Mouse (Mus musculus): ENCODE measurements around the gene Ahnak2. TPM values are rescaled to one million over a fixed set of nuclear protein-coding genes. Genes with fewer than 3 reads are reported as not detected.
"Not testable (repeated sequence)": the region's sequence is repeated elsewhere in the genome, so short reads cannot be mapped to it uniquely, and the experiment has no call there.

Gene Ahnak2
- total RNA-seq, 2 experiments from 2014 or later: 14.1 to 20.2 TPM

- intact Hi-C loops (cut with DNase I): no loop called here
- no peak for DNase-seq
These were observed 20.2 kb upstream of the Ahnak2 start for GRCm38 (mm10) chr12:112822676-112823075.

GRCm38 (mm10) chr12:112821974-112822373 lies 19.5 kb upstream of the Ahnak2 start:
- DNase-seq: no peak
- intact Hi-C loops (cut with DNase I): no loop called here

DNA sequence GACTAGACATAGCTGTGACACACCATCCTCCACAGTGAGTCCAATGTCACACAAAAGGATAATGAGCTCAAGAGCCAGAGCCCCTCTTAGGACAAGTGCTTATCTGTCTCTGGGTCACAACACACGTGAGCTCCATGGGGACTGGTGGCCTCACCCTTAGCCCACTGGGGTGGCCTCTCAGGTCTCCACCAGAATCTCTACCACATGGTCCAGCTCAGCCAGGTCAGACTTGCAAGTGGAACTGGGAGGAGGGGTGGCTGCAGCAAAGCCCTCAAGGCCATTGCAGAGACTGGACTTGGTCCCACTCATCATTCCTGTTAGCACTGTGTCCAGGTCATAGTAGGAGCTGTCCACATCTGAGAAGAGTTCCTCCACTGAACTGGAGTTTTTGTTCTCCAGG lies 18.8 kb upstream of the Ahnak2 start:
- no peak for DNase-seq
- intact Hi-C loops (cut with DNase I): no loop called here

DNA sequence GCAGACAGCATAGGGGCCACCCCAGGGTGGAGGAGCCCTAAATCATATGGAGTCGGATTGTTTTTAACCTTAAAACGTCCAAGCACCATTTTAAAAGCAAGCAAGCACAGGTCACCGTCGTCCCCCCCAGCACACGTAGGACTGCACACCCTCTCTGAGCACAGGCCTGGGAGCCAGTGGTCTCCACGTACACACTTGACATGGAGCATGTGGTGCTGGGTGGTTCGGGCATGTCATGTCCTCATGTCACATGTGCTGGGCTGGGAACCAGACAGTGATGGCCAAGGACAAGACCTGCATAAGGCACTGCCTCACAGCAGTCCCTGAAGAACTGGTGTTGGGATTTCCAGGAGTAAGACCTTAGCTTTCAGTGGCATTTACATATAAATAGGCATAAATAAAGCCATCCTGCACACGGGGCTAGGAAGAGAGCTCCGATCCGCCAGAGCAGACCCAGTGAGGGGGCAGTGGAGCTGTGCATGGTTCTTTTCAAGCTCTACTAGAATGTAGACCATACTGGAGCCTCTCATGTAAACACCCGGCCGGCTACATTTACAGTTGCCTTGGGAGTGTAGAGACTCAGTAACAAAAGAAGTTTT lies 18.0 kb upstream of the Ahnak2 start:
- DNase-seq: no peak
- intact Hi-C loops (cut with DNase I): no loop called here

DNA sequence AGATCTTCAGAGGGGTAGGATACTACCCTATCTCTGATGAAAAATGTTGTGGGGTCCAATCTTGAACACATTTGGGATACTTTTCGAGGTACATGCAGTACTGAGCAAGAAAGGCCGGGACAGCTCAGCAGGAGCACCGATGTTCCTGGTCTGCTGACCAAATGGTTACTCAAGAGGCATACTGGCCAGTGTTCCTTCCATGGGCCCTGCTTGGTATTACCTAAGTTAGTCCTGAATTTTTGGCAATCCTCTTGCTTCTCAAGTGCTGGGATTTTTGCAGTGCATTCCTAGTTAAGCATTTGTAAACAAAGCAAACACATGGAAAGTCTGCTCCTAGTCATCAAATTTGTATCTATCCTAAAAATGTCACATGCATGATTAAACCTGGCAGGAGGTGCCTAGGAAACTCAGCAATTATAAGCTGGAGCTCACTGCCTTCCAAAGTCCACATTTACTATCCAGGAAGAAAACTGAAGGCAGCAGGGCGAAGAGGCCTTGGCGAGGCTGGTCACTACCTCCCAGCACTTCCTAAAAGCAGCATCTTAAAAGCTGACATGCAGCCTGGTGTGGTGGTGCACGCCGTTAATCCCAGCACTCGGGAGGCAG lies 16.7 kb upstream of the Ahnak2 start:
- DNase-seq: no peak
- intact Hi-C loops (cut with DNase I): no loop called here

- intact Hi-C loops (cut with DNase I): loop anchor here (1.0 kb wide), 1 partner anchor 26 kb away; no protein-coding TSS in a partner anchor
- not testable (repeated sequence) for DNase-seq
These were observed 14.4 kb upstream of the Ahnak2 start for GRCm38 (mm10) chr12:112816866-112817265.

- intact Hi-C loops (cut with DNase I): loop anchor here (1.0 kb wide), 1 partner anchor 27 kb away; no protein-coding TSS in a partner anchor
- DNase-seq: peak; percentile 54 to 58
These were observed 13.8 kb upstream of the Ahnak2 start for GRCm38 (mm10) chr12:112816294-112816693.

DNA sequence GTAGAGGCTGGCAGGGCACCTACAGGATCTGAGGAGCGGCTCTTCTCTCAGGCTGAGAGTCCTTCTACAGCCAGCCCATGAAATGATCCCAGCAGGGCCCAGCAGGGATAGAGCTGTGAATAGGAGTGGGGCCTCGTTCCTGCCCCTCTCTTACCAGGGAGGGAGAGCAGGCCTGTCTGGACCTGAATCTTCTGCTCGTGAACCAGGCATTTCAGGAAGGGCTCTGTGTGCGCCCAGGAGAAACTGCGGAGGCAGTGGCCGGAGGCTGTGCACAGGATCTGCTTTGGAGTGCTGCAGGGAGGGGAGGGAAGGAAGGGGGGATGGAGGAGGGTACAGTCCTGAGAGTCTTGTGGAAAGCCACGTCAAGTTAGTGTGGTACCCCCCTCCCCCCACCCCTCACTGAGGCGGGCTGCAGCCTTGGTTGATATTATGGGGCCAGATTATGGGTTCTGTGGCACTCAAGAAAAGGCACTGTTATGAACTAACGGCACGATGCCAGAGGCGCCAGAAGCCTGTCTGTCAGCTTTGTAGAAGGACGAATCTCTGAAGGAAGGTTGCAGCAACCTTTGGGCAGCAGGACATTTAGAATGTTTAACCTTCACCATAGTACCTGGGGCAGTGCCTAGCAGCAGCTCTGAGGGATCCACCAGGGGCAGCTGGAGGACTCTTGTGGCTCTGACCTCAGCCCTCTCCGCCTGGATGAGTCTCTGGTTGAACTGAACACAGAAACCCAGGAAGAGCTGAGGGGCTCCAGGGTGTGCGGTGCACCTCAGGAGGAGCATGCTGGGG lies 12.4 kb upstream of the Ahnak2 start:
- intact Hi-C loops (cut with DNase I): no loop called here
- no peak for DNase-seq

DNA sequence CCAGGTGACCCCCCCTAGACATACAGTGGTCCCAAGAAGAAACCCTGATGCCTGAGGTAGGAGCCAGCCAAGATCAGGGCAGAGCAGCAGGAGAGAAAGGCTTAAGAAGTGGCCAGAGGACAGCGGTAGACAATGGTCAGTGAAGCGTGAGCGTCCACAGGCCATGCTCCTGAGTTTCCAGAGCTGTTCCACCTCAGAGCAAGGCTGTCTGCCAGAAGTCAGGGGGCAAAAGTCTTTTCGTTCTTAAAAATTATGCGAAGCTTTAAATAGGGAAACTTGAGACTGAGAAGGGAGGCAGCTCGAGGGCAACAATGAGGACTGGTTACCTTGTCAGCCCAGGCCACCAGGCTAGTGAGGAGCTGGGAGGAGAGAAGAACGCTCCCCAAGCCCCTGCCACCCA lies 10.9 kb upstream of the Ahnak2 start:
- intact Hi-C loops (cut with DNase I): no loop called here
- DNase-seq: no peak

GRCm38 (mm10) chr12:112810092-112810885 lies 7.8 kb upstream of the Ahnak2 start:
- intact Hi-C loops (cut with DNase I): no loop called here
- DNase-seq: no peak

DNA sequence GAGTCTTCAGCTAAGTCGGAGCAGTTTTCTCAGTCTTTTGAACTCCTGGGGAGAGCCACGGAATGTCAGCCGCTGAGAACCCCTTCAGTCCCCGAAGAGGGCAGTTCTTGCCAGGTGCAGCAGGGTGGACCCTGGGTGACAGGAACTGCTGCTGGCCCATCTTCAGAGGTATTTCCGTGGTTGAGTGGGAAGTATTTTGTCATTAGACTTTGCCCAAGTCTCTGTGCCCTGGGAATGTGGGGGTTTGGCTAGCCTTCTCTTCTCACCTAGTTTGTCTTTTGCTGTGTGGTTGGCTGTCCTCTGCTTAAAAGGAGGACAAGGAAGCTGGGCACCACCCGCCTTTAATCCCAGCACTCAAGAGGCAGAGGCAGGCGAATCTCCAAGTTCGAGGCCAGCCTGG lies 7.2 kb upstream of the Ahnak2 start:
- intact Hi-C loops (cut with DNase I): loop anchor here (2.0 kb wide), 1 partner anchor 19 kb away; the partner anchor contains the start of gene Cdca4
- DNase-seq: no peak

GRCm38 (mm10) chr12:112808587-112809364 lies 6.3 kb upstream of the Ahnak2 start, which contains the start of gene Clba1:
Gene Clba1, plus strand, starts transcription at chr12:112808937.
- intact Hi-C loops (cut with DNase I): loop anchor here (2.0 kb wide), 1 partner anchor 20 kb away; the partner anchor contains the start of gene Cdca4
- DNase-seq: peak; percentile 92

GRCm38 (mm10) chr12:112808212-112808586 lies 5.7 kb upstream of the Ahnak2 start:
- intact Hi-C loops (cut with DNase I): loop anchor here (2.0 kb wide), 1 partner anchor 21 kb away; the partner anchor contains the start of gene Cdca4

DNA sequence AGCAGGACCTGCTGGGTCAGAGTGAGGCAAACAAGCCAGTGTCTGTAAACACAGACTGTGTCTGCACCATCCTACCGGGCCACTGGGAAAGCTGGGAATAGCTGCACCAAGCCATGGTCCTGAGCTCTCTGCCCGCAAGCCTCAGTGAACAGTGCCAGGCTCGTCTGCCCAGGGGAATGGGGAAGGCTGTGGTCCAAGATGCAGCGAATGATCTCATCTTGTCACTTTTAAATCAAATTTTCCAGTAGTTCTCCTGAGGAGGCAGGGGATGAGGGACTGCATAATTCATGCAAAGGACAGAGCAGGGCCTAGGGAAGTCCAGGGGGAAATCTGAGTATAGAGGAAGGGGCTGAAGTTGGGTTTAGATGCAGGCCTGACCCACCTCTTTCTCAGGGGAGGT lies 5.3 kb upstream of the Ahnak2 start:
- intact Hi-C loops (cut with DNase I): loop anchor here (2.0 kb wide), 1 partner anchor 21 kb away; the partner anchor contains the start of gene Cdca4
- no peak for DNase-seq

More at GRCm38 (mm10) chr12:112808212-112808586, 5.7 kb upstream of the Ahnak2 start:
- DNase-seq: no peak

GRCm38 (mm10) chr12:112806044-112806443 lies 3.6 kb upstream of the Ahnak2 start:
- intact Hi-C loops (cut with DNase I): no loop called here
- DNase-seq: no peak

DNA sequence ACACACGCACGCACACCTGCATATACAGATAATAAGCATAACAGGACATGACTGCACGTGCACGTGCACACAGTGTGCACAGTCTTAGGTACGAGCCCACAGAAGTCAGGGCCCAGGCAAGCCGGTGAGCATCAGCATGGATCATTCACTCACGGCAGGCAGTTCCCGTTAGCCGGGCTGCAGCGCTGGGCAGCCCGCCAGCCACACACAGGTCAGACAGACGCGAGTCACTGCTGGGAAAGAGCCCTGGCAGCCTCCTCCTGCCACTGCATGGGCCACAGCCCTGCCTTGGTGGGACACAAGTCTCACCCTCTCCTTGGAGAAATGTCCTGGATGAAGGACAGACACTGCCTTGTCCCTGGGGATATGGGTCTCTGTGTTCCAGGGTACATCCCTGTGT lies 1.6 kb upstream of the Ahnak2 start:
- intact Hi-C loops (cut with DNase I): loop anchor here (5.0 kb wide), 1 partner anchor 57 kb away; no protein-coding TSS in a partner anchor
- DNase-seq: peak; percentile 37 to 47

DNA sequence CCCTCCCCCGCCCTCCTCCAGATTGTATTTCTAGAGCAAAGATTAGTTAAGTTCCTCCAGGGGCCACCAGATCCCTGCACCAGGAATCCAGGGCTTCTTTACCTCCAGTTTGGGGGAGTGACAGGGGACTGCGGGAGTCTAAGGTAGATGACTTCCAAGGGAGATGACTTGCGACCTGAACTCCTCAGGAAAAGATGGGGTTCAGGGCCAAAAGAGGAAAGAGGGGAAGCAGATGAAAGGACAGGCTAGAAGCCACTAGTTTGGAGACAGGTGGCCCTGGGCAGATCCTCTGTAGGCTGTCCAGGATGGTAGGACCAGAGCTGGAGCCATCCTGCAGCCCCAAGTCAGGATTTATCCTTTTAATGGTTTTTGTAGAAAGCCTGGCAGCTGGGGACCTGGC lies 460 bp upstream of the Ahnak2 start:
- no peak for DNase-seq
- intact Hi-C loops (cut with DNase I): loop anchor here (5.0 kb wide), 1 partner anchor 56 kb away; no protein-coding TSS in a partner anchor

DNA sequence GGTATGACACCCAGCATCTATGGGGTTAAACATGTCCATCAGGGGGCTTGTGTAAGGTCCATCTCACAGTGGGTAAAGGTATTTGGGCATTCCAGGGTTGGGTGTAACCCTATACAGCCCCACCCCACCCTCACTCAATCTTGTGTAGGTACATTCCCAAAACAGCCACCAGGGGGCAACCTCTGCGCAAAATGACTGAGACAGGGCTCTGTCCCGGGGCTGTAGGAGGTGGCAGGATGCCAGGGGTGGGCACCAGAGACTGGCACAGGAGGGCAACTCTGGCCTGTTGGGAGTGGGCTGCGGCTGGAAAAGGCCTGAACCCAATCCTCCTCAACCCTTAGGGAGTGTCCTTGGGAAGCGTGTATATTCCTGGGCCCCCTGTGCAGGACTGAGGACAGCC lies 2.0 kb downstream of the Ahnak2 start:
- DNase-seq: peak; percentile 76 to 78
- intact Hi-C loops (cut with DNase I): loop anchor here (2.0 to 5.0 kb wide), 2 partner anchors 44 to 53 kb away; no protein-coding TSS in a partner anchor

GRCm38 (mm10) chr12:112799237-112799970 lies 3.1 kb downstream of the Ahnak2 start:
- intact Hi-C loops (cut with DNase I): no loop called here
- DNase-seq: no peak

All from heart, postnatal 36 days (tissue).